Mouse (Mus musculus) MEL-GATA-1-ER (cell line): ENCODE results near the gene 1500009C09Rik.
"Not testable (repeated sequence)": the region's sequence is repeated elsewhere in the genome, so short reads cannot be mapped to it uniquely, and the experiment has no call there.

Experiments used
- DNase-seq: peaks from one replicate; pipeline ENCODE4 v3.0.0-alpha.2; 2012; ENCODE audit warnings: low read depth; ENCODE audit errors: extremely low read depth

The 1500009C09Rik gene

DNA sequence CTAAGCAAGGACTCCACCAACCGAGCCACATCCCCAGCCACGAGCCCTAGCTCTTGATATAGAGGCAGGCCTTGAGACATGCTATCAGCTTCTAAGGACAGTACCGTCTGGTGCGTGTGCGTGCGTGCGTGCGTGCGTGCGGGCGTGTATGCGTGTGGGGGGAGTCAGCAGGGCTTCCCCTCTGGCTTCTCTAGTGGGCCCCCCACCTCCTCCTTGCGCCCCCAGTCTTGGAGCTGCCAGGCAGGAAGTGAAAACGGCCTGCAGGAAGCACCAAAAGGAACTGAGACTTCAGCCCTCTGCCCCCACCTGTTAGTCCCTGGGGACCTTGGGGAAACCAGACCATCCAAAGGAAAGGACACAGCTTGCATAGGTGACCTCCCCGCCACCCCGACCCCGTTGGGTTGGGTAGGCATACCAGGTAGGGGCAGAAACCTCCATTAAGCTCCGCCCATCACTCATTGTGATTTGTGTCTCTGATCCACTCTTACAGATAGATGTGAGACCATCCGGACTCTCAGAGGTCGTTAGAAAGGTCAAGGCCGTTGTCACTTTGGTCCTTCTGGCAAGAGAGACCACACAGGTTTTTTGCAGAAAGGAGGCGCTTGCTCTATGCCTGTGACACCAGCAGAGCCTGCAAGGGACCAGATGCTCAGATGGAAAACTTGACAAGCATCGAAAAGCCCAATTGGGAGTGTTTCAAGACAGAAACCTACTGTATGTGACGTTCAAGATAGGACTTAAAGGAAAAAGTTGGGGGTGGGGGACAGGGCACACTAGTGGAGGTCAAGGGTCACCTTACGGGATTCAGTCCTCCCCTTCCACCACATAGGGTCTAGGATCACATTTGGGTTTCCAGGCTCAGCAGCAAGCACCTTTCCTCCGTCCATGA, 33.2 kb upstream of the 1500009C09Rik start:
- DNase-seq, result no peak

DNA sequence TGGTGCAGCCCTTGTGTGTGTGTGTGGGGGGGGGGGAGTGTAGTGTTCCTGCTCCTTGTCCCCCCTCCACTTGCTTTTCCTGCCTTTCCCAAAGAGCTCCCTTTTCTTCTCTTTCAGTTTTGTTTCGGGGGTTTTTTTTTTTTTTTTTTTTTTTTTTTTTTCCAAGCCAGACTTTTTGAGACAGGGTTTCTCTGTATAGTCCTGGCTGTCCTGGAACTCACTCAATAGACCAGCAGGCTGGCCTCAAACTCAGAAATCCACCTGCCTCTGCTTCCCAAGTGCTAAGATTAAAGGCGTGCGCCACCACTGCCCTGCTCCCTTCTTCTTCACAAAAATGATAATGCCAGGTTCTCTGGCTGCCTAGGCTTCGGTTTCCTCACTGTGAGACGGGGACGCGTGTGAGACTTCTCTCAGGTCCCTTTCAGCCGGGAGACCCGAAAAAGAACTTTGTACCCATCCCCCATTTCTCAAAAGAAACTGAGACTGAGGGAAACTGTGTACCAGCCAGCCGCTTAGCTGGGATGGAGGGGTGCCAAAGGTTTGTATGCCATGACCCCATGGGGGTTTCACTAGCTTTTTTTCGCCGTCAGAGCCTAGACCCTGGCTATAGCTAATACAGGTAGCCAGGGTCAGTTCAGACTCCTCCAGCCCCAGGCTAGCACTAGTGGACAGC, 32.1 kb upstream of the 1500009C09Rik start:
- DNase-seq, result no peak

DNA sequence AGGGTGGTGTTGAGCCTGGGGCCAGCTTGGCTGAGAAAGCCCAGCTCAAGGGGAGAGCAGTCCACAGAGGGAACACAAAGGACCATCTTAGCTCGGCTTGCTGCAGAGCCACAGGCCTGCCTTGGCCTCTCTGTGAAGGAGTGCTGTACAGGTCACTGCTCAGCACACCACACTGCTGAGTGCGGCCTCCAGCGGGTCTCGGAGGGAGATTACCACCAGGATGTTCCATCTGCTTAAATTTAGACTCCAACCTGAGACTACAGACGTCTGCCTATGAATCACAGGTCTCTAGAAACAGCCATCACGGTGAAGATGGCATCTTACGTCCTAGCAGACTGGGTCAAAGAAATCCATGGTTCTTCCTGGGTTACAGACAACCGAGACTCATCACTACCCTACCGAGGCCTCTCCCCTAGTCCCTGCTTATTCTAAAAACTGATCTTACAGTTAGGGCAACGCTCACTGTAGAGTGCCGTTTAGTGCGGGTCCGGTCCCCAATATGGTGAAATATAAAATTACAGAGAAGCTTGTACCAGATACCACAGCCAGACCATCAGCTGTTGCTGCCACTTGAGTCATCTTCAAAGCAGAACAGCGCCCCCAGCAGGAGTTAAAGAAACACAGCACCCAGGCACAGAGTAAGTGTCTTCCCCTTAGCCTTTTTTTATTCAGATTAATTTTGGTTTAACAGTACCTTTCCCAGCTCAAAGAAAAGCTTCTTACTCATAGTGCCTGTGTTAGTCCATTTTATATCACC, 30.9 kb upstream of the 1500009C09Rik start:
- no peak for DNase-seq

DNA sequence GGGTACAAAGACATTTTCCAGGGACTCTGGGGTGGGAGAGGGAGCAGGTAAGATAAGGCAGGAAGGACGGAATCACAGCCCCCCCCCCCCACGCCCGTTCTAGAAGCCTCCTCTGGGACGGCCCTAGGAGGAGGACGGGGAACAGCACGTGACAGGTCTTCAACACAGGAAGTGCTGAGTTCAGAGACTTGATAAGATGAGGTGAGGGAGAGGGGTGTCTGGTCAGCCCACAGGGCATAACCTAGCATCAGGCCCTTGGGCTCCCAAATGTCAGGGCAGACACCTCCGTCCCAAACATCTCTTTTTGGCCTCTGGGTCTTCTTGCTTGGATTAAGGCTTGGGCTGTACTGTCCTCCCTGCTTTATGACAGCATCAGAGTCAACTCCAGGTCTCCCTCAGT, 28.9 kb upstream of the 1500009C09Rik start:
- DNase-seq, result no peak

DNA sequence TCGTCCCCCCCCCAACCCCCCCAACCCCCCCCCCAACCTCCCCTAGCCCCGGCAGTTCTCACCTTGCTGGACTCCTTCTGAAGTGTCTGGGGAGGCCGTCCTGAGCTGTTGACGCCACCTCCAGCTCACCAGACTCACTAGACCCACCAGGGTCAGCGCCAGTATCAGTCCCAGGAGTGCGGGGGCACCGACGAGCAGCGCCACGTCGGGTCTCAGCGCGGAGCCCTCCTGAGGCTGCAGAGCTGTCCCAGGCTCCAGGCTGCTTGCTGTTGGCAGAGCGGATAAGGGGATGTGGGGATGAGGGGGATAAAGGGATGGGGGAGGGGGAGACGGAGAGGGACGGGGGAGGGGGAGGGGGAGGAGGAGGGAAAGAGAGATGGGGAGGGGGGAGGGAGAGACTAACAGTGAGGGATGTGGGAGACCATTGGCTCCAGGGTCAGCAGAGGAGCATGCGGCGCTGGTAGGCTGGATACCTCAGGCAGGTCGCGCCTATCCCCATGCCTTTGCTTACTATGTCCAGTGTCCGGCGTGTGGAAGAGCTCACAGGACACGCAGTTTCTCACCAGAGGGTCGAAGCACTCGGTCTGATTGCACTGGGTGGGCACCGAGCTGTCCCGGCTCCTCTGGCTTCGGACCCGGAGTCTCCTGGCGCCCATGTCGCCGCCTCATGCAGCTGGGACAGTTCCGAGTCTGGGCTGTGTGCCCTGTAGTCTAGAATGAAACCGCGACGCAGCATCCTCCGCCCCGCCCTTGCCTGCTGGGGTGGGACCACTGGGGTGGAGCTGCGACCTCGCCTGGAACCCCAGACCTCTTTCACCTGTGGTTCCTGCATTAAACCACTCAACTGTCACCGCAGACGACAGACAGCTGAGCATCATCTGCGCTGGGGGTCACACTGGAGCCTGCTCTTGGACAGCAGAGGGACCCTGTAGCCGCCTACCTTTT, 28.3 kb upstream of the 1500009C09Rik start, which contains the start of gene Tnfrsf13c:
Gene Tnfrsf13c (minus strand): TSS at position 713 of the 945 bp plus-strand sequence.
- no peak for DNase-seq

DNA sequence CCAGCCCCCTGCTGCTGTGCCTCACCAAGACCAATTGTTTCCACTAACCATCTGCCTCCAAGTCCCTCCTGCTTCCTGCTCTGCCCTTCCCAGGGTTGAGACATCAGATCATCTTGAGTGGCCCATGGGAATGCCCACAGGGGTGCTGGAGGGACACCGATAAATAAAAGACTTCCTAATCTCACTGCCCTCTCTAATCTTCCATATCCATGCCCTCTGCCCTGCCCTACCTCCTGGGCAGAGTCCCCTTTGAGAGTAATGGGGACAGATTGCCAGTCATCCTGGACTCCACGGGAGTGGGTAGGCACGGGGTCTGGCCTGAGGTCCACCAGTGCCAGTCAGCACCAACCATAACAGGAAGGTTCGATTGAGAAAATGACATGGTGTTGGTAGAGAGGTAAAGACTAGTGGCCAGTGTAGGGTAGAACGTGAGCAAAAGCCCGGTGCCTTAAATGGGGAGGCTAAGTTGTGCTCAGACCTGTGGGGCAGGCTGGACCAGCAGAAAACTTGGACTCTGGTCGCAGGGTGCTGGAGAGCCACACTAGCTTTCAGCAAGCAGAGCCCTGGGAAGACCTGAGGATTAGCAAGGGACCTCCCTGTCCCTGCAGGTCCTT, 27.5 kb upstream of the 1500009C09Rik start:
- DNase-seq, result no peak

DNA sequence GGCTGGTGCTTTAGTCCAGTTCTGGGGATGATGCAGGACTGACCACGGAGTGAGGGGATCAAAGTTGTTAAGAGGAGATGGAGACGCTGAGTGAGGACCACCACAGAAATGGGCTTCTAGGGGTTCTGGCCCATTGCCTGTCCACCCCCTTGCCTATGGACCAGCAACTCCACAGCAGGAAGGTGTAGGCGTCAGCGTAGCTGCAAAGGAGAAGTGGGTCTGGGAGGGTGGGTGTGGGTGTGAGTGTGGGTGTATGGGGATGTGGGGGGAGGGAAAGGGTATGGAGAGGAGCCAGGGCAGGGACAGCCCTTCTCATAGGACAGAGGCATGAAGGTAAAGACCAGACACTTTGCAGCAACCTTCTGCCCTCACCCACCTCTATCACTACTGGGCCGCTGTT, 26.4 kb upstream of the 1500009C09Rik start:
- no peak for DNase-seq

DNA sequence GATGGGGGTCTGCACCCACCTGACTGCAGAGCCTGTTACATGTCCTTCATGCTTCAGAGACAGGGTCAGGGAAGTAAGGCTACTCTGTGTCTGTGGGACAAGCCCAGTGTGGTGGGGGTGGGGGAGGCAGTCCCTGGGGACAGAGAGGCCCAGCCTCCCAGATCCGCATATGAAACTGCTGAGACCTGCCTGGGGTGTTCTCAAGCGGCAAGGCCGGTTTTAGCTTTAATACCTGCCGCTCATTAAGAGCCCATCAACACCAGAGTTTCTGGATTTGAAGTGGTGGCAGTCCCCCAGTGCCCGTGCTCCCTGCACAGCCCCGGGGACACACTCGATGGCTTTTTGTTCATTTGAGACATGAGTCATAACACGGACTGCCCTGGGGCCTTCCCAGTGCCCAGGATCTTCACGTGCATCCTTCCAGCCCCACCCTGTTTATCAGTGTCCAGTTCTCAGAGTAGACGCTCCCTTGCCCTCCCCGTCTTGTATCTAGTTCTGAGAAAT, 22.6 kb upstream of the 1500009C09Rik start:
- no peak for DNase-seq

DNA sequence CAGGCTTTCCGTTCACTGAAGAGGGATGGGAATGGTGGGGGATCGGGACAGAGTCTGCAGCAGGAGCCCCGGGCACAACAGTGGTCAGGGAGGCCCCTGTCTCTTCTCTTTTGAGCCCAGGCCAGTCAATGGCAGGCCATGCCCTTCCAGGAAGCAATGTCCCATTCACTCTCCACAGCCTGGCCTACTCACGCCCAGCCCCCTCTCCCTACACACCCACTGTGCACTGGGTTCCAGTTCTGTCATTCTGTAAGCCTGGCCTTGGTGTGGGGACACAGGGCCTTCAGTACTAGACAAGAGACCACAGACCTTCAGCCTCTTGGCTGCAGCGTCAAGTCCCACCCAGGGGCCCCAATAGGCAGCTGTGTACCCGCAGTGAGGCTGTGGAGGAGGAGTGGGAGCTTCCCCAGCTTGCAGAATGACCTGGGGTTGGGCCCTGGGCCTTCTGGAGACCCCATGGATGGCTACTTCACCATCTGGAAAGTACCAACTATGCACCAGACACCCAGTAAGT, 22.0 kb upstream of the 1500009C09Rik start:
- DNase-seq, result no peak

DNA sequence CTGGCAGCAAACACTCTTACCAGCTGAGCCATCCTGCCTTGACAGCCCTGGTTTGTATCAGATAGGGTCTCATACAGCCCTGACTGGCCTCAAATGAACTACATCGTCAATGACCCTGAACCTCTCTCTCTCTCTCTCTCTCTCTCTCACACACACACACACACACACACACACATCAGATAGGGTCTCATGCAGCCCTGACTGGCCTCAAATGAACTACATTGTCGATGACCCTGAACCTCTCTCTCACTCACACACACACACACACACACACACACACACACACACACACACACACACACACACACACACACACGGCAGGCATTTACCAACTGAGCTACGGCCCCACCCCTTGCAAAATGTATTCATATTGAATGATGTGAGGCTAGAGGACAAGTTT, 21.1 kb upstream of the 1500009C09Rik start:
- no peak for DNase-seq

DNA sequence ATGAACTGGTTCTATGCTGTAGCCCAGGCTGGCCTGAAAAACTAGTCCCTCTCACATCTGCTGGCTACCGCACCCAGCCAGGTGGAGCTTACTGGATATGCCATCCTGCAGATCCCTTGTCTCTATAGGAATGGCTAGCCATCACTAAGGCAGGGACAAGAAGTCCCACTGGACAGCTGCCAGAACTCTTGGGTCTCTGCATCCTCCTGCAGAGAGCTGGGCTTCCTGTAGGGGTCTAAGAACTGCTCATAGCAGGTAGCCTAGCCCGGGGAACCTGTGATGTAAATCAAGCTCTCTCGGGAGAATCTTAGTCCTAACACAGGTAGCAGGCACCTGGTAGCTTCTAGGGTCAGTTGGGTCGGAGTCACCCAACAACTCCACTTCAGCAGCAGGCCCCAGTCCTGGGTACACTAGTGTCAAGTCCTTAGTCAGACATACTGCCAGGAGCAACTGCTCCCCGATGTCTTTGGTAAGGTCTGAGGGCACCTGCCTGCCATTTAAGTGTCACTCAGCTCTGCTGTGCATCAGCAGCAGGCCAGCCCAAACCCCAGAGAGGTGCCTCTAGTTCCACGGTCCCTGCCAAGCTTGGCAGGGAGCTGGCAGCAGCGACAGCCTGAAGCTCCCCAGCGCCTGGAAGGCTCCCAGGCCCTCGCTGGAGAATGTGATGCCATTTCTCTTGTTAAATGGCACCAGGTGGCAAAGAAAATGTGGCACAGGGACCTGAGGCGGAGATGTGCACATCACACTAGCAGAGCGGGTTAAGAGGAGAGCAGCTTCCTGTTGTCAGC, 20.4 kb upstream of the 1500009C09Rik start:
- DNase-seq, result no peak

DNA sequence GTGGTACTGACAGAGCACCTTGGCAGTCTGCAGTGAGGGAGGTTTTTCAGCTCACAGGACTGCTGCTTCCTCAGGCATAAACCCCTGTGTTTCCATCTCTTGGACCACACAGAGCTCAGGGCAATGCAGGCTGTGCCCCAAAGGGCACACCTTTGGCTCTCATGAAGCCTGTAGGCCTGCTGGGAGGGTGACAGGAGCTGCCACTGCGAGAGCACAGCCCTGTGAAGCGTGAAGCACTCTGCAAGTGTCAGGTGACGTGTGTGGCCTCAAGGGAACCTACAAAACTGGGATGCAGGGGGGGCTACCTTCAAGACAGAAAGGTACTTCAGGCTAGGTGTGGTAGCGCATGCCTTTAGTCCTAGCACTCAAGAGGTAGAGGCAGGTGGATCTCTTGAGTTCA, 19.5 kb upstream of the 1500009C09Rik start:
- DNase-seq, result no peak

DNA sequence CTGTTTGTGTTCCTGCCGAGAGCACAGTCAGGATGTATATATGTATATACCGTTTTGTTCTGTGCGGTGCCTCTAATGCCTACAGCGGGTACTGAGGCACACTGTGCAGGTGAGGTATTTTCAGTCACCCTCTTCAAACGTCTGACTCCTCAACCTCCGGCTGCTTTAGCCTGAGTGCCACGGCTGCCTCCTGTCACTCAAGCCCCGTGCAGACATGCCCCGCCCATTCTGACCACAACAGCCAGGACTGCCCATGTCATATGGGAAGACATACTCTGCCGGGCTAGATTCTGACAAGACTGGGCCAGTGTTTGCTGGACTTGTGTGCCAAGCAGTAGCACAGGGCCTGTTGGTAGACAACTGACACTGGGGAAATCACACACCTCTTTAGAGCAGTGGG, 16.5 kb upstream of the 1500009C09Rik start:
- DNase-seq, result no peak

DNA sequence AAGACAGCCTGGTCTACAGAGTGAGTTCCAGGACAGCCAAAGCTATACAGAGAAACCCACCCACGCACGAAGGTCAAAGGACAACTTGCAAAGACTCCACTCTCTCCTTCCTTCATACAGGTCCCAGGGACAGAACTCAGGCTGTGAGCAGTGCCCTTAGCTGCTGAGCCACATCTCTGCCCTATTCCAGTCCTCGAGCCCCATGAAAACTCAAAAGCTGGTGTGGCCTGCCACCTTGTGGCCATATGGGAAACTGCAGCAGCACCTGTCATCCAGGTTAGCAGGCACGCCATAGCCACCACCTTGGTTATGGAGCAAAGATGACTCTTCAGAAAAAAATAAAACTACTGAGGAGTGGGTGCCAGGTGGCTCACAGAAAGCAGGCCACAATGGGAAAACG, 15.6 kb upstream of the 1500009C09Rik start:
- DNase-seq, result peak; percentile 39

DNA sequence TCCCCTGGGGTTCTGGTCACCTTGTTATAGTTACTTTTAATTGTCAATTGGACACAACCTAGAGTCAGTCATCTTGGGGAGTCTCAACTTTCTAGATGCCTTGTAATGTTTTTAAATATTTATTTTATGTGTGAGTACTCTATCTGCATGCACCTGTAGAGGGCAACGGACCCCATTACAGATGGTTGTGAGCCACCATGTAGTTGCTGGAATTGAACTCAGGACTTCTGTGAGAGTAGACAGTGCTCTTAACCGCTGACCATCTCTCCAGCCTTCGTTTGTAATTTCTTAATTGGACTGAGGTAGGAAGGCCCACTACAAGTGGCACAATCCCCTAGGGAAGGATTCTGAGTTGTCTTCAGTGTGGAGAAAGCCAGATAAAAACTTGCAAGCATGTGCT, 8.9 kb upstream of the 1500009C09Rik start:
- DNase-seq, result no peak

DNA sequence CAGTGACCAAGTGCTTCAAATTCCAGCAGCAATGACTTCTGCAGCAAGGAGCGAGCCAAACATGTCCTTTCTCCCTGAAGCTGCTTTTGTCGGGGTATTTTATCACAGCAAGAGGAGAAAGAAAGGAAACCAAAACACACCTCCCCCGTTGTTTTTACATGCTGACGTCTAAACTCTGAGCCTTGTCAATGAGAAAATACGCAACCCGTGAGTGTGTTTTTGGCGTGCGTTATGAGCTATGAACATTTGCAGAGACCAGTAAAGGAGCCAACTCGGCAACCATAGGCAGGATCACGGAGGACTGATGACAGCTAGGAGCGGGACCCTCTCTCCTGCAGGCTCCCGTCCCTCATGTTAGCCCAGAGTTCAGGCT, 8.5 kb upstream of the 1500009C09Rik start:
- peak; percentile 45 for DNase-seq

DNA sequence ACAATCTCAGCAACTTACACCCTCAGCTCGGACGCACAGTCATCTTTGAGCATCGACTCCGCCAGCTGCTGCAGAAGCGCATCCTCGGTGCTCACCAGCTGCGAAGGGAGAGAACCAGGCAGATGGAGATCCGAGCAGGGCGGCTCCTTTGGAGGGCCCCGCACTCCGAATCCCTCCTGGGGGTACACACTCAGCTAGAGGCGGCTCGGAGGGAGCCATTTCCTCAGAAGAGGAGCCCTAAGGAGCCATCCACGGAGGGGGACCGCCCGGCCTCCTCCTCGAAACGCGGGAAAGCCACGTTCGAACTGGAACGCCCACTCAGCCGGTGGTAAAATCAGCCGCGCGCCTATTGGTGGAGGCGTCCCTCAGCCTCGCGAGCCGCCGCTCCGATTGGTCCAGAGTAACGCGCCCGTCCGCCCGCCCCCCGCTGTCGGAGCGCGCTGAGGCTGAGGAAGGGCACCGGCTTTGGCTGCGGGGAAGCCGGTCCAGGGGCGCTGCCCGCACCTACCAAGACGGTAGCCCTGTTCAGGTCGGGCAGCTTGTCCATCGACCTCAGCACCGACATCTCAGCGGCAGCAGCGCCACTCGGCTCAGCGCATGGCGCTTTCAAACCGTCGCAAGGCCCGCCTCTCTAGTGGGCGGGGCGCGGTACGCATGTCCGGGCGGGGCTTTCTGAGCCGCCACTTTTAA, 7.9 kb upstream of the 1500009C09Rik start, which contains the start of gene Cenpm:
Gene Cenpm (minus strand): TSS at position 634 of the 690 bp plus-strand sequence.
- DNase-seq, result peak; percentile 67

DNA sequence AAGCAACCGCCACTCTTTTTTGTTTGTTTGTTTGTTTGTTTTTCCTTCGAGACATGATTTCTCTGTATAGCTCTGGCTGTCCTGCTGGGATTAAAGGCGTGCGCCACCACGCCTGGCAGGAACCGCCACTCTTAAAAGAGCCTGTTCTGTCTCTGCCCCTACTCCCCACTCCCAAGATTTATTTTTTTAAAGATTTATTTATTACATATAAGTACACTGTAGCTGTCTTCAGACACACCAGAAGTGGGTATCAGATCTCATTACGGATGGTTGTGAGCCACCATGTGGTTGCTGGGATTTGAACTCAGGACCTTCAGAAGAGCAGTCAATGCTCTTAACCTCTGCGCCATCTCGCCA, 7.4 kb upstream of the 1500009C09Rik start:
- DNase-seq, result not testable (repeated sequence)
